Mouse (Mus musculus) heart, embryonic 15.5 days (tissue): ENCODE measurements around the gene Arhgap22. TPM values are rescaled to one million over a fixed set of nuclear protein-coding genes. Genes with fewer than 3 reads are reported as not detected.

Experiments used
- ATAC-seq: fragments of 200-750 bp; cut with Nextera tagmentation; replicated peaks from 2 replicates; pipeline ENCODE4 v1.8.0; 2017; ENCODE audit warnings: low read depth, moderate TSS enrichment; ENCODE audit not compliant: insufficient number of reproducible peaks, insufficient read depth, low FRiP score
- H3K27ac ChIP-seq: fragments of 300-500 bp; sonication (generic); 2 replicates; pipeline ENCODE4 v1.5.1; 2015; ENCODE audit warnings: mild to moderate bottlenecking, inconsistent platforms
- H3K27me3 ChIP-seq: fragments of 300-500 bp; sonication (generic); 2 replicates; pipeline ENCODE4 v1.6.1; 2015; ENCODE audit warnings: inconsistent platforms
- H3K36me3 ChIP-seq: fragments of 300-500 bp; sonication (generic); 2 replicates; pipeline ENCODE4 v1.6.1; 2015; ENCODE audit warnings: mild to moderate bottlenecking, inconsistent platforms
- H3K4me1 ChIP-seq: fragments of 300-500 bp; sonication (generic); replicated peaks from 2 replicates; pipeline ENCODE4 v1.6.1; 2015; ENCODE audit warnings: inconsistent platforms
- H3K4me2 ChIP-seq: fragments of 300-500 bp; sonication (generic); 2 replicates; pipeline ENCODE4 v1.6.1; 2015; ENCODE audit warnings: inconsistent platforms, mild to moderate bottlenecking, moderate library complexity
- H3K4me3 ChIP-seq: fragments of 300-500 bp; sonication (generic); 2 replicates; pipeline ENCODE4 v1.5.1; 2015; ENCODE audit warnings: mild to moderate bottlenecking, inconsistent platforms
- H3K9ac ChIP-seq: fragments of 300-500 bp; sonication (generic); 2 replicates; pipeline ENCODE4 v1.6.1; 2015; ENCODE audit warnings: mild to moderate bottlenecking, inconsistent platforms
- H3K9me3 ChIP-seq: fragments of 300-500 bp; sonication (generic); replicated peaks from 2 replicates; pipeline ENCODE4 v1.6.1; 2016; ENCODE audit warnings: inconsistent platforms
- WGBS: fragments of 180-500 bp; shearing (Covaris S2); methylation state at CpG from one replicate; pipeline ENCODE4 v1.1.7; 2015; ENCODE audit warnings: mixed read lengths; 5-methylcytosine and 5-hydroxymethylcytosine counted together
- polyA plus RNA-seq: library from polyadenylated mRNA; unstranded; fragments of >200 nt; fragmentation: Nextera tagmentation; extraction: Ambion mirVana; gene quantifications from 2 replicates; pipeline ENCODE4 v1.2.1, GENCODE M21; 2015

Gene Arhgap22
- polyA plus RNA-seq, 1 experiment from 2014 or later, result 2.4 TPM

- no peak overlapping the region for H3K4me3 ChIP-seq
- no peaks in the 10 kb centered on the region for H3K4me1 ChIP-seq
- H3K9ac ChIP-seq, result no peak overlapping the region
- no peaks in the 10 kb centered on the region for H3K9me3 ChIP-seq
- H3K27me3 ChIP-seq, result no peaks in the 10 kb centered on the region
- H3K27ac ChIP-seq, result no peak overlapping the region
- H3K36me3 ChIP-seq, result no peaks in the 10 kb centered on the region
- no peak overlapping the region for H3K4me2 ChIP-seq
- no peak for ATAC-seq
These were observed 20.1 kb upstream of the Arhgap22 start for GRCm38 (mm10) chr14:33193762-33194161.

- 72% methylated on average over 3 of the region's 3 CpGs for WGBS
- Histone ChIP-seq H3K27ac (no peak overlapping the region), H3K36me3 (no peaks in the 10 kb centered on the region), H3K4me1 (no peaks in the 10 kb centered on the region), H3K4me3 (no peak overlapping the region), H3K9ac (no peak overlapping the region), H3K27me3 (no peaks in the 10 kb centered on the region), H3K4me2 (no peak overlapping the region), H3K9me3 (no peaks in the 10 kb centered on the region)
- no peak for ATAC-seq
These were observed 19.6 kb upstream of the Arhgap22 start for GRCm38 (mm10) chr14:33194241-33194640.

GRCm38 (mm10) chr14:33202161-33202560 lies 11.7 kb upstream of the Arhgap22 start:
- ATAC-seq, result no peak
- no peaks in the 10 kb centered on the region for H3K36me3 ChIP-seq
- 56% methylated on average over 4 of the region's 4 CpGs for WGBS
- H3K4me3 ChIP-seq, result no peak overlapping the region
- no peak overlapping the region for H3K27ac ChIP-seq
- H3K27me3 ChIP-seq, result no peaks in the 10 kb centered on the region
- H3K4me2 ChIP-seq, result no peak overlapping the region
- H3K4me1 ChIP-seq, result no peaks in the 10 kb centered on the region
- no peaks in the 10 kb centered on the region for H3K9me3 ChIP-seq
- H3K9ac ChIP-seq, result no peak overlapping the region

GRCm38 (mm10) chr14:33202885-33203284 lies 10.9 kb upstream of the Arhgap22 start:
- WGBS, result 69% methylated on average over 6 of the region's 6 CpGs
- Histone ChIP-seq H3K27me3 (no peaks in the 10 kb centered on the region), H3K4me2 (no peak overlapping the region), H3K36me3 (no peaks in the 10 kb centered on the region), H3K27ac (no peak overlapping the region), H3K9me3 (no peaks in the 10 kb centered on the region), H3K4me3 (no peak overlapping the region), H3K4me1 (no peaks in the 10 kb centered on the region), H3K9ac (no peak overlapping the region)
- ATAC-seq, result no peak

GRCm38 (mm10) chr14:33203777-33204176 lies 10.0 kb upstream of the Arhgap22 start:
- no peak overlapping the region for H3K27ac ChIP-seq
- no peak overlapping the region for H3K4me2 ChIP-seq
- H3K9ac ChIP-seq, result no peak overlapping the region
- H3K4me3 ChIP-seq, result no peak overlapping the region
- no peaks in the 10 kb centered on the region for H3K27me3 ChIP-seq
- H3K4me1 ChIP-seq, result no peaks in the 10 kb centered on the region
- WGBS, result 81% methylated on average over 14 of the region's 14 CpGs
- no peaks in the 10 kb centered on the region for H3K9me3 ChIP-seq
- H3K36me3 ChIP-seq, result no peaks in the 10 kb centered on the region
- no peak for ATAC-seq

GRCm38 (mm10) chr14:33205280-33205965 lies 8.4 kb upstream of the Arhgap22 start:
- H3K4me2 ChIP-seq, result peak overlapping the region; percentile 49
- peak overlapping the region; percentile 25 for H3K4me3 ChIP-seq

GRCm38 (mm10) chr14:33207011-33207410 lies 6.8 kb upstream of the Arhgap22 start:
- Histone ChIP-seq H3K9me3 (no peaks in the 10 kb centered on the region), H3K9ac (no peak overlapping the region), H3K4me3 (no peak overlapping the region), H3K27ac (no peak overlapping the region), H3K36me3 (no peaks in the 10 kb centered on the region), H3K4me2 (no peak overlapping the region), H3K4me1 (no peaks in the 10 kb centered on the region), H3K27me3 (no peaks in the 10 kb centered on the region)
- no peak for ATAC-seq
- 26% methylated on average over 2 of the region's 2 CpGs for WGBS

More at GRCm38 (mm10) chr14:33205280-33205965, 8.4 kb upstream of the Arhgap22 start:
- no peak overlapping the region for H3K9ac ChIP-seq
- no peak overlapping the region for H3K27ac ChIP-seq
- H3K4me1 ChIP-seq, result no peaks in the 10 kb centered on the region
- ATAC-seq, result no peak
- H3K27me3 ChIP-seq, result no peaks in the 10 kb centered on the region
- no peaks in the 10 kb centered on the region for H3K36me3 ChIP-seq
- H3K9me3 ChIP-seq, result no peaks in the 10 kb centered on the region
- 43% methylated on average over 18 of the region's 24 CpGs for WGBS

GRCm38 (mm10) chr14:33208331-33208730 lies 5.5 kb upstream of the Arhgap22 start:
- WGBS, result 32% methylated on average over 5 of the region's 5 CpGs
- no peak overlapping the region for H3K27ac ChIP-seq
- H3K4me3 ChIP-seq, result no peak overlapping the region
- no peak overlapping the region for H3K4me2 ChIP-seq
- no peak overlapping the region for H3K9ac ChIP-seq
- peaks cover 9% of the 10 kb centered on the region; the same call in 1 of the 2 replicates for H3K27me3 ChIP-seq
- H3K36me3 ChIP-seq, result no peaks in the 10 kb centered on the region
- no peaks in the 10 kb centered on the region for H3K4me1 ChIP-seq
- no peak for ATAC-seq
- no peaks in the 10 kb centered on the region for H3K9me3 ChIP-seq

GRCm38 (mm10) chr14:33210806-33211205 lies 3.0 kb upstream of the Arhgap22 start:
- peaks cover 10% of the 10 kb centered on the region for H3K4me1 ChIP-seq
- no peak overlapping the region for H3K4me3 ChIP-seq
- ATAC-seq, result no peak
- peaks cover 28% of the 10 kb centered on the region for H3K27me3 ChIP-seq
- H3K9ac ChIP-seq, result no peak overlapping the region
- no peaks in the 10 kb centered on the region for H3K9me3 ChIP-seq
- no peak overlapping the region for H3K4me2 ChIP-seq
- H3K36me3 ChIP-seq, result no peaks in the 10 kb centered on the region
- no peak overlapping the region for H3K27ac ChIP-seq
- 69% methylated on average over 8 of the region's 8 CpGs for WGBS

- Histone ChIP-seq H3K9me3 (no peaks in the 10 kb centered on the region), H3K36me3 (no peaks in the 10 kb centered on the region), H3K4me2 (no peak overlapping the region), H3K27me3 (peaks cover 41% of the 10 kb centered on the region), H3K27ac (no peak overlapping the region), H3K4me3 (no peak overlapping the region), H3K9ac (no peak overlapping the region), H3K4me1 (peaks cover 10% of the 10 kb centered on the region)
- ATAC-seq, result no peak
- 52% methylated on average over 5 of the region's 5 CpGs for WGBS
These were observed 1.4 kb upstream of the Arhgap22 start for GRCm38 (mm10) chr14:33212271-33212957.

- Histone ChIP-seq H3K27me3 (peaks cover 44% of the 10 kb centered on the region), H3K4me1 (peaks cover 10% of the 10 kb centered on the region), H3K4me3 (no peak overlapping the region), H3K9me3 (no peaks in the 10 kb centered on the region), H3K36me3 (no peaks in the 10 kb centered on the region), H3K9ac (no peak overlapping the region), H3K27ac (no peak overlapping the region), H3K4me2 (no peak overlapping the region)
- WGBS, result 83% methylated on average over 12 of the region's 12 CpGs
- ATAC-seq, result no peak
These were observed 892 bp upstream of the Arhgap22 start for GRCm38 (mm10) chr14:33212958-33213309.

GRCm38 (mm10) chr14:33214767-33215128 lies 922 bp downstream of the Arhgap22 start:
- peaks cover 44% of the 10 kb centered on the region for H3K27me3 ChIP-seq
- WGBS, result 29% methylated on average over 4 of the region's 4 CpGs
- H3K9me3 ChIP-seq, result no peaks in the 10 kb centered on the region
- no peaks in the 10 kb centered on the region for H3K36me3 ChIP-seq
- H3K4me2 ChIP-seq, result peak overlapping the region; percentile 41
- ATAC-seq, result no peak
- H3K9ac ChIP-seq, result no peak overlapping the region
- H3K4me1 ChIP-seq, result peaks cover 10% of the 10 kb centered on the region
- no peak overlapping the region for H3K4me3 ChIP-seq
- no peak overlapping the region for H3K27ac ChIP-seq
